Mouse (Mus musculus): ENCODE data around the gene Zbtb14. TPM values are rescaled to one million over a fixed set of nuclear protein-coding genes. Genes with fewer than 3 reads are reported as not detected.
A peak's percentile ranks its signal among the peaks of the same experiment; 100 is the strongest.

Gene Zbtb14
- 36.3 and 38.2 TPM in 2 replicates for polyA plus RNA-seq (2015; fragmentation: Nextera tagmentation; extraction: Ambion mirVana)

GRCm38 (mm10) chr17:69382511-69383100, at the start of gene Zbtb14:
Zbtb14 (plus strand) TSS chr17:69383050.
- H3K4me3 ChIP-seq = peak within 1 kb of the TSS; percentile 87
- H3K9ac ChIP-seq (replicated peaks) = peak within 1 kb of the TSS; percentile 89
- H3K9me3 ChIP-seq = no peaks in the 10 kb centered on the region
- H3K27me3 ChIP-seq = no peaks in the 10 kb centered on the region
- peak; percentile 92 for ATAC-seq (replicated peaks)
- H3K27ac ChIP-seq (replicated peaks) = peak within 1 kb of the TSS; percentile 99
- H3K36me3 ChIP-seq = peaks cover 10% of the 10 kb centered on the region
- peak within 1 kb of the TSS; percentile 94 for H3K4me2 ChIP-seq (replicated peaks)
- H3K4me1 ChIP-seq = peaks cover 15% of the 10 kb centered on the region
- WGBS = 1% methylated on average over 45 of the region's 72 CpGs

DNA sequence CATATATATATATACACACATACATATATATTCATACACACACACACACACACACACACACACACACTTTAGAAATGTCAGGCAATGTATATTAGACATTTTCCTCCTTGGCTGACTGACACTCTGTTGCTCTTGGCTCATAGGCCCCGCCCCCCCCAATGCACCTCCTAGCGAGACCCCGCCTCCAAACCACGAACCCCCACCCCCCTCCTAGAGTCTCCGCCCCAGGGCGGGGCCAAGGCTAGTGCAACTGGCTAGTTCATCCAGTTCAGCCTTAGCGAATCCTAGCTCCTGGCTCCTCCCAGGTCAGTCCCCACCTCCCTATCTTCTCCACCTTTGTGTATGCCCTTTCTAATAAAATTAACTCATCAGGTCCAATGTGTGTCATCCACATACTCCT, 36.8 kb upstream of the Zbtb14 start:
- no peaks in the 10 kb centered on the region for H3K36me3 ChIP-seq
- WGBS = 86% methylated on average over 7 of the region's 7 CpGs

GRCm38 (mm10) chr17:69349014-69349531, 33.8 kb upstream of the Zbtb14 start:
- no peak overlapping the region for H3K4me2 ChIP-seq (replicated peaks)
- H3K27me3 ChIP-seq = no peaks in the 10 kb centered on the region
- H3K4me3 ChIP-seq = no peak overlapping the region
- WGBS = 24% methylated on average over 8 of the region's 8 CpGs
- H3K36me3 ChIP-seq = no peaks in the 10 kb centered on the region
- H3K9me3 ChIP-seq = no peaks in the 10 kb centered on the region
- peak; percentile 73 for ATAC-seq (replicated peaks)
- H3K4me1 ChIP-seq = no peaks in the 10 kb centered on the region
- H3K27ac ChIP-seq (replicated peaks) = no peak overlapping the region
- H3K9ac ChIP-seq (replicated peaks) = no peak overlapping the region

More for the DNA sequence above, 36.8 kb upstream of the Zbtb14 start:
- Histone ChIP-seq H3K27ac (replicated peaks) (no peak overlapping the region), H3K27me3 (no peaks in the 10 kb centered on the region), H3K4me1 (no peaks in the 10 kb centered on the region), H3K4me2 (replicated peaks) (no peak overlapping the region), H3K4me3 (no peak overlapping the region), H3K9ac (replicated peaks) (no peak overlapping the region), H3K9me3 (no peaks in the 10 kb centered on the region)
- no peak for ATAC-seq (replicated peaks)

- H3K4me2 ChIP-seq (replicated peaks) = no peak overlapping the region
- no peaks in the 10 kb centered on the region for H3K9me3 ChIP-seq
- no peak overlapping the region for H3K27ac ChIP-seq (replicated peaks)
- ATAC-seq (replicated peaks) = no peak
- no peak overlapping the region for H3K4me3 ChIP-seq
- H3K36me3 ChIP-seq = no peaks in the 10 kb centered on the region
- no peaks in the 10 kb centered on the region for H3K27me3 ChIP-seq
- H3K9ac ChIP-seq (replicated peaks) = no peak overlapping the region
- WGBS = 89% methylated on average over 3 of the region's 3 CpGs
- H3K4me1 ChIP-seq = no peaks in the 10 kb centered on the region
These were observed 17.8 kb upstream of the Zbtb14 start for GRCm38 (mm10) chr17:69365049-69365448.

DNA sequence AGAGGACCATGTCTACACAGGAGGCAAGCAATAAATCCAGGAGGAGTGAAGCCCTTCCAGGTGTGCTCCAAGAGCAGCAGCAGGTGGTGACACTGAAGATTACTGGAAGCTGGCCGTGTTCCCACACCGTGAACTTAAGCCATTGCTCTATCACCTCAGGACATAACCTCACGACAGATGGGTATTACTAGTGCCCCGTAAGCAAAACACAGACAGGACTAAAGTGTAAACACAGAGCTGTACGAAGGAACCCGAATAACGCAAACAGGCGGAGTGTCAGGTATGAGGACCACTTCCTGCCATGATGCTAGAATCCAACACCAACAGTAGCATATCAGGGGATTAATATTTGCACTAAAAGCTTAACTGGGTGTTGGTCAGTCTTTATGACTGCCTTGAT, 2.0 kb upstream of the Zbtb14 start:
- WGBS = 92% methylated on average over 8 of the region's 8 CpGs
- Histone ChIP-seq H3K4me1 (peaks cover 15% of the 10 kb centered on the region), H3K9me3 (no peaks in the 10 kb centered on the region), H3K36me3 (no peaks in the 10 kb centered on the region), H3K27me3 (no peaks in the 10 kb centered on the region), H3K4me2 (replicated peaks) (no peak overlapping the region), H3K9ac (replicated peaks) (no peak overlapping the region), H3K27ac (replicated peaks) (no peak overlapping the region), H3K4me3 (no peak overlapping the region)
- ATAC-seq (replicated peaks) = no peak

- H3K4me2 ChIP-seq (replicated peaks) = peak overlapping the region; percentile 94
- no peaks in the 10 kb centered on the region for H3K9me3 ChIP-seq
- H3K4me1 ChIP-seq = peaks cover 15% of the 10 kb centered on the region
- peak overlapping the region; percentile 99 for H3K27ac ChIP-seq (replicated peaks)
- peak; percentile 71 for ATAC-seq (replicated peaks)
- H3K4me3 ChIP-seq = peak overlapping the region; percentile 87
- H3K9ac ChIP-seq (replicated peaks) = peak overlapping the region; percentile 89
- no peaks in the 10 kb centered on the region for H3K27me3 ChIP-seq
- peaks cover 18% of the 10 kb centered on the region for H3K36me3 ChIP-seq
- WGBS = under 1% methylated on average over 89 of the region's 128 CpGs
These were observed 521 bp downstream of the Zbtb14 start for GRCm38 (mm10) chr17:69383201-69383940.

DNA sequence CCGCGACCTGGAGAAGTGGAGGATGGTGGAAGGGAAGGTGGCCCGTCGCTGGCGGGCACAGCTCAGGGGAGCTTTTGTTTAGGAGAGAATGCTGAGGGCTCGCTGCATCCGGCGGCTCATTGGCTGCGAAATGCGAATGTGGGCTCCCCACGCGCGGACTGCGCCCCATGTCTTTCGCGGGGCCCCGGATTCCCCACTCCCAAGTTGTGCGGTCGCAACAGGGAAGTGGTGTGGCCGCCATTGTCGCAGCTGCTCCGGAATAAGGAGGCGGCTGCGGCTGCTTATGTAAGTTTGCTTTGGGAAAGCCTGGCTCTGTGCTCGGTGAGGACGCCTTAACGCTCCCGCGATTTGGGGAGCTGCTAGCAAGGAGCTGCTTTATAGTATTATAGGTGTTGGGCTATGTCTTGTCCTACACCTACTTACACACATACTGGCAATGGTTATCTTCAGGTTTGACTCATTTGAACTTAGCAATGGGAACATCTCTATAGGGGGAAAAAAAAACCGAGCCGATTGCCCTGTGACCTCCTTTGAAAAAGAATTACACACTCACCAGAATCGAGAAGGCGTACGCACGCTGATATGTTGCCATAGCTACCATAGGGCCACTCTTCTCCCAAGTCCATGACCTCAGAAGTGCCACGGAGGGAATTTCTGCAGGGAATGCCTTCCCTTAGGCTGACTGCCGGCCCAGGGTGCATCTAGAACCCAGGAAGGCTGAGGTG, 1.3 kb downstream of the Zbtb14 start:
- no peaks in the 10 kb centered on the region for H3K27me3 ChIP-seq
- H3K4me2 ChIP-seq (replicated peaks) = peak overlapping the region; percentile 94
- ATAC-seq (replicated peaks) = peak; percentile 35
- H3K9ac ChIP-seq (replicated peaks) = peak overlapping the region; percentile 89
- H3K36me3 ChIP-seq = peaks cover 18% of the 10 kb centered on the region
- peaks cover 15% of the 10 kb centered on the region for H3K4me1 ChIP-seq
- H3K27ac ChIP-seq (replicated peaks) = peak overlapping the region; percentile 99
- no peaks in the 10 kb centered on the region for H3K9me3 ChIP-seq
- H3K4me3 ChIP-seq = peak overlapping the region; percentile 87
- under 1% methylated on average over 37 of the region's 37 CpGs for WGBS

DNA sequence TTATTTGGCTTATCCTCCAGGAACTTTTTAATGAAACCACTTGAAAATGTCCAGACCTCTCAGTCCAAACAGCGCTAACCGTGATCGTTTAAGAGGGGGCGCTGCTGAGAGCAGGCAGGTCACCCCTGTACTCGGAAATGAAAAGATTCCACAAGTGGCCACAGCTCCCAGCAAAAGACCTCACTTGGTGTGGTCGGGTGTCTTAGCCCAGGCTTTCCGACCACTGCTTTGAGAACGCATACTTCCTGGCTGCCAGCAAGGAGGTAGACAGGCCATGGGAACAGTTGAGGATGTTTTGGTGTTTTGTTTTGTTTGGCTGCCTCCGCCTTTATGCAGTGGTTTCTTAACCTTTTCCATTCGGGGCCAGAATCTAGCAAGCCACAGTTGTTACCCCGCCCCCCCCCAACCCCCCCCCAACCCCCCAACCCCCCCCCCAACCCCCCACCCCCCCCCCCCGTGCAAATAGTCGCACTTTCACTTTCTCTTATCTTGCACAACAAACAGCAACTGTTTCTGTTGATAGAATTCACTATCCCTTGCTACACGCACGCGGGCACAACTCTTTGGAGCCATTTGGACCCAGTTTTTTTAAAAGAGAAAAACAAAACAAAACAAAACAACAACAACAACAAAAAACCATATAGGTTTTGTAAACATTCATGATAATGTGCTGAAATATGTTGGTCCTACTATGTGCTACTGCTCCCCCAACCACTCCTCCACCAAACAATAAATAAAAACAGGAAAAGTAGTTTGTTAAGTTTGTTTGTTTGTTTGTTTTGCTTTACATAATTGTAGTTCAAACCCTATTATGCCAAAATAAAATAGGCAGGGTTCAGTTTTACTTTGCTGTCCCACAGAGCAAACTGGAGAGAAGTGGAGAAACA, 13.5 kb downstream of the Zbtb14 start:
- H3K9me3 ChIP-seq = no peaks in the 10 kb centered on the region
- H3K4me2 ChIP-seq (replicated peaks) = no peak overlapping the region
- no peaks in the 10 kb centered on the region for H3K4me1 ChIP-seq
- H3K36me3 ChIP-seq = 0 out of 2 replicates have a peak, but pooled peaks cover 2% of the 10 kb centered on the region
- 26% methylated on average over 15 of the region's 16 CpGs for WGBS
- H3K4me3 ChIP-seq = no peak overlapping the region
- H3K27ac ChIP-seq (replicated peaks) = no peak overlapping the region
- no peak overlapping the region for H3K9ac ChIP-seq (replicated peaks)
- no peaks in the 10 kb centered on the region for H3K27me3 ChIP-seq
- no peak for ATAC-seq (replicated peaks)

GRCm38 (mm10) chr17:69397163-69397562, 14.3 kb downstream of the Zbtb14 start:
- Histone ChIP-seq H3K27ac (replicated peaks) (no peak overlapping the region), H3K4me1 (no peaks in the 10 kb centered on the region), H3K4me2 (replicated peaks) (no peak overlapping the region), H3K9ac (replicated peaks) (no peak overlapping the region), H3K27me3 (no peaks in the 10 kb centered on the region), H3K4me3 (no peak overlapping the region), H3K36me3 (no peaks in the 10 kb centered on the region), H3K9me3 (no peaks in the 10 kb centered on the region)
- ATAC-seq (replicated peaks) = no peak
- 63% methylated on average over 5 of the region's 5 CpGs for WGBS

DNA sequence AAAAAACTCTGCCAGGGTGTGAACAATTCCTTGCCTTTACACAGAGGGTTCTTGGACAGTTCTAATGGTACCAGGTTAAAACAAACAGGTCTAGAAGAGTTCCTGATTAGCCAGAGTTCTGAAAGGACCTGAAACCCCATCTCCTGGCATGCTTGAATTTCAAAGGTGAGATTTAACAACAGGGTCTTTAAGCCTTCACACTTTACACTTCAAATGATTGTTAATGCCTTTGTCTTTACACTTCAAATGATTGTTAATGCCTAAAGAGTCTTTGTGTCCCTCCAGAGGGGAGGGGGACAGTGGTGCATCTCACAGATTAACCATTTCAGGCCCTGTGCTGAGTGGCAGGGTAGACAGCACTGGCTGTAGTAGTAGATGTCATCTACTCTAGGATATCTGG, 15.2 kb downstream of the Zbtb14 start:
- Histone ChIP-seq H3K27ac (replicated peaks) (no peak overlapping the region), H3K4me1 (no peaks in the 10 kb centered on the region), H3K9ac (replicated peaks) (no peak overlapping the region), H3K9me3 (no peaks in the 10 kb centered on the region), H3K4me2 (replicated peaks) (no peak overlapping the region), H3K36me3 (no peaks in the 10 kb centered on the region), H3K27me3 (no peaks in the 10 kb centered on the region), H3K4me3 (no peak overlapping the region)
- ATAC-seq (replicated peaks) = no peak

GRCm38 (mm10) chr17:69401146-69401545, 18.3 kb downstream of the Zbtb14 start:
- WGBS = 73% methylated on average over 2 of the region's 2 CpGs
- no peak overlapping the region for H3K4me3 ChIP-seq
- no peaks in the 10 kb centered on the region for H3K4me1 ChIP-seq
- no peaks in the 10 kb centered on the region for H3K27me3 ChIP-seq
- no peaks in the 10 kb centered on the region for H3K36me3 ChIP-seq
- ATAC-seq (replicated peaks) = no peak
- no peak overlapping the region for H3K27ac ChIP-seq (replicated peaks)
- H3K9me3 ChIP-seq = no peaks in the 10 kb centered on the region
- no peak overlapping the region for H3K9ac ChIP-seq (replicated peaks)
- no peak overlapping the region for H3K4me2 ChIP-seq (replicated peaks)
